Comparison of ENCODE assay signal across 9 mouse cellular contexts in genomic region chr9:49606317-49606716, GRCm38 (mm10).
DNase-seq lines count a peak whose midpoint lies in the region; ATAC-seq and TF ChIP-seq lines count a peak whose summit lies in the region.
"Had no signal": no experiment of that assay in that cellular context is flagged by ENCODE, and none has a peak within 500 bp of the region (broad histone marks: within the 10 kb centered on the region; RNA-seq: fewer than 3 reads in every experiment).

No protein-coding gene starts in this region.

- DNase-seq in neural tube, embryonic 11.5 days (ENCODE audit: low spot score): peak; percentile 67
- DNase-seq in neural tube, embryonic 10.5 days (ENCODE audit: extremely low spot score, low spot score): no peak
- peak; percentile 46 for DNase-seq in heart, postnatal 10 days
- DNase-seq in kidney, postnatal 14 days: peak; percentile 52
- DNase-seq in stomach, postnatal 0 days (ENCODE audit: low spot score): no peak
- no peak for DNase-seq in lung, postnatal 25 days (ENCODE audit: low spot score)
- no peak for DNase-seq in T-cell, adult 2 months (ENCODE audit: low spot score)

- WGBS in neural tube, embryonic 11.5 days: 22% methylated on average over 5 of the region's 5 CpGs
- 25% methylated on average over 5 of the region's 5 CpGs for WGBS in stomach, postnatal 0 days

- TF ChIP-seq EP300 in stomach, postnatal 0 days (optimal IDR thresholded peaks at IDR 0.05): no peak

- H3K4me3 ChIP-seq in neural tube, embryonic 11.5 days (ENCODE audit: low read depth, low read length): no peak overlapping the region
- no peak overlapping the region for H3K4me3 ChIP-seq in stomach, postnatal 0 days (ENCODE audit: low read depth, low read length)
- H3K4me3 ChIP-seq: limb, embryonic 13.5 days had no signal

- no peak overlapping the region for H3K27ac ChIP-seq in neural tube, embryonic 11.5 days (ENCODE audit: low read depth, low read length)
- 0 out of 2 replicates have a peak overlapping the region, but pooled peaks have one; percentile 13 for H3K27ac ChIP-seq in stomach, postnatal 0 days (replicated peaks)
- H3K27ac ChIP-seq: limb, embryonic 13.5 days had no signal

- peak; percentile 24; the same call in 1 of the 2 replicates for TF ChIP-seq CTCF in stomach, postnatal 0 days (IDR thresholded peaks at IDR 0.05; ENCODE audit: low read depth)

- peak; percentile 87 for ATAC-seq in neural tube, embryonic 11.5 days (ENCODE audit: insufficient read depth, low FRiP score, low TSS enrichment)
- no peak for ATAC-seq in stomach, postnatal 0 days (ENCODE audit: low FRiP score, low TSS enrichment)
- ATAC-seq in erythroid progenitor cell, adult 5-6 weeks (replicated peaks; ENCODE audit: low FRiP score, poor library complexity, severe bottlenecking): no peak

- H3K27me3 ChIP-seq in neural tube, embryonic 11.5 days (ENCODE audit: control insufficient read depth, insufficient read depth, low read length): no peaks in the 10 kb centered on the region
- no peaks in the 10 kb centered on the region for H3K27me3 ChIP-seq in stomach, postnatal 0 days (ENCODE audit: control insufficient read depth, insufficient read depth, low read length)
- H3K27me3 ChIP-seq: limb, embryonic 13.5 days had no signal

- H3K9ac ChIP-seq in neural tube, embryonic 11.5 days (ENCODE audit: low read length): no peak overlapping the region
- no peak overlapping the region for H3K9ac ChIP-seq in stomach, postnatal 0 days (ENCODE audit: low read length)
- H3K9ac ChIP-seq: limb, embryonic 13.5 days had no signal

- intact Hi-C loops in heart, postnatal 10 days (cut with DNase I): no loop called here

- no peaks in the 10 kb centered on the region for H3K36me3 ChIP-seq in neural tube, embryonic 11.5 days (ENCODE audit: control insufficient read depth, insufficient read depth, low read length)
- H3K36me3 ChIP-seq in stomach, postnatal 0 days (ENCODE audit: control insufficient read depth, insufficient read depth, low read length): no peaks in the 10 kb centered on the region
- H3K36me3 ChIP-seq: limb, embryonic 13.5 days had no signal

- no peaks in the 10 kb centered on the region for H3K9me3 ChIP-seq in neural tube, embryonic 11.5 days (ENCODE audit: control insufficient read depth, low read length)
- H3K9me3 ChIP-seq in stomach, postnatal 0 days (ENCODE audit: control insufficient read depth, low read length): no peaks in the 10 kb centered on the region
- H3K9me3 ChIP-seq: limb, embryonic 13.5 days had no signal

- H3K4me2 ChIP-seq in neural tube, embryonic 11.5 days (ENCODE audit: low read depth): no peak overlapping the region
- H3K4me2 ChIP-seq in stomach, postnatal 0 days (replicated peaks; ENCODE audit: low read depth): no peak overlapping the region
- H3K4me2 ChIP-seq: limb, embryonic 13.5 days had no signal

- H3K4me1 ChIP-seq in neural tube, embryonic 11.5 days (ENCODE audit: control insufficient read depth, insufficient read depth, low read length): peaks cover 12% of the 10 kb centered on the region
- no peaks in the 10 kb centered on the region for H3K4me1 ChIP-seq in stomach, postnatal 0 days (replicated peaks; ENCODE audit: control insufficient read depth, insufficient read depth)

Comparison
In these comparisons a context has a peak if more than half of its experiments do, and no peak if none do; other contexts are left out.
1. DNase-seq: peak in neural tube, embryonic 11.5 days (single experiment), heart, postnatal 10 days (2 of 2) and kidney, postnatal 14 days (single experiment); none in neural tube, embryonic 10.5 days (single experiment), stomach, postnatal 0 days (single experiment), lung, postnatal 25 days (single experiment) and T-cell, adult 2 months (single experiment).